Mouse (Mus musculus): ENCODE data around the gene Prkar1b. TPM values are rescaled to one million over a fixed set of nuclear protein-coding genes. Genes with fewer than 3 reads are reported as not detected.

The Prkar1b gene
- polyA plus RNA-seq, 1 experiment from 2014 or later: 9.4 TPM

DNA sequence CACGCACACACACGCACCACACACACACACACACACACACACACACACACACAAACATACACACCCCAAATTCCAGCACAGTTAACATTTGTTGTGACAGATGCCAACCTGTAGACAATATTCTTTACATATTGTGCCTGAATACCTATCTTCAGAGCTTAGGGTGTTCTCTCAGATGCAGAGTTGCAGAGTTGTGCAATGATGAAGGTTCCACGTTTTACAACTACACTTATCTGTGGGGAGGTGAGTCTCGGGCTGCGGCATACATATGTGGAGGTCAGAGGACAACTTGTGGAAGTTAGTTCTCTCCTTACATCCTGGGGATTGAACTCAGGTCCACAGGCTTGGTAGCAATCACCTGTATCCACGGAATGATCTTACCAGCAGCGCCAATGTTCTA lies 34.3 kb downstream of the Prkar1b start:
- no peak for DNase-seq (ENCODE audit: low spot score)
- 90% methylated on average over 7 of the region's 7 CpGs for WGBS

DNA sequence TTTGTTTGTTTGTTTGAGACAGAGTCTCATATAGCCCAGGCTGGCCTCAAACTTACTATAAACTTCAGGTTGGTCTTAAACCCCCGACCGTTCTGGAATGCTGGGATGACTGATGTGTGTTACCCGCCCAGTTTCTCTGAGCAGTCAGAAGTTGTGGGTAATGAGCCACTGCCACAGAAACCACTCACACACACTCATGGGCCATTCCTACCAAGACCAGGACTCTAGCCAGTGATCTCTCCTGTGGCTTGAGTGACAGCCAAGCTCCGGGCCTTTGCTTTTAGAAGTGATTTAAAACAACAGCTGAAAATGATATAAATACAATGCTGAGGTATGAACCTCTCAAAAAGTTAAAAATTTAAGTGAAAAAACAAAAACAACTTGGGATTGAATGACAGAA lies 34.9 kb downstream of the Prkar1b start:
- no peak for DNase-seq (ENCODE audit: low spot score)
- Histone ChIP-seq H3K27me3 (ENCODE audit: low read depth, poor library complexity, severe bottlenecking) (no peaks in the 10 kb centered on the region), H3K36me3 (no peaks in the 10 kb centered on the region), H3K4me1 (peaks cover 5% of the 10 kb centered on the region; the same call in 1 of the 2 replicates), H3K27ac (replicated peaks) (no peak overlapping the region), H3K4me3 (no peak overlapping the region), H3K9me3 (replicated peaks) (no peaks in the 10 kb centered on the region)
- WGBS: 88% methylated on average over 4 of the region's 4 CpGs

More for the DNA sequence above, 34.3 kb downstream of the Prkar1b start:
- H3K9me3 ChIP-seq (replicated peaks): no peaks in the 10 kb centered on the region
- peaks cover 5% of the 10 kb centered on the region; the same call in 1 of the 2 replicates for H3K4me1 ChIP-seq
- H3K27me3 ChIP-seq (ENCODE audit: low read depth, poor library complexity, severe bottlenecking): no peaks in the 10 kb centered on the region
- no peak overlapping the region for H3K4me3 ChIP-seq
- H3K27ac ChIP-seq (replicated peaks): no peak overlapping the region
- no peaks in the 10 kb centered on the region for H3K36me3 ChIP-seq

DNA sequence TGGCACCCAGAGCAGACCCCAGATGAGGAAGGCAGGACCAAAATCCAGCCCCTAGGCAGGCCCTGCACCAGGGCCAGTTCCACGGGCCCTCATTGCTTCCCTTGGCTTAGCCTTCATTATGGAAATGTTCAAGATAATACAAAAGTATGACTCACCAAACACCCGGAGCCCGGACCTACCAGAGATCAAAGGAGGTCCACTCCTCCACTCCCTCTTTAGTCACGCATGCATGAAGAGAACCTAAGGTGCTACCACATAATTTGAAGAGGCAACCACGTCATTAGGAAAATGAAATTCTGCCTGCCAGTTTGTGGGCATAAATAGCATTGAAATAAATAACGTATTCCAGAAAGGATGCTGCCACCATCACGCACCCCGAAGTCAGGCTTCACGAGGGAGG lies 37.4 kb downstream of the Prkar1b start:
- Histone ChIP-seq H3K9me3 (replicated peaks) (no peaks in the 10 kb centered on the region), H3K4me1 (peaks cover 5% of the 10 kb centered on the region; the same call in 1 of the 2 replicates), H3K4me3 (no peak overlapping the region), H3K27ac (replicated peaks) (no peak overlapping the region), H3K36me3 (no peaks in the 10 kb centered on the region), H3K27me3 (ENCODE audit: low read depth, poor library complexity, severe bottlenecking) (no peaks in the 10 kb centered on the region)
- no peak for DNase-seq (ENCODE audit: low spot score)
- WGBS: 86% methylated on average over 9 of the region's 9 CpGs

DNA sequence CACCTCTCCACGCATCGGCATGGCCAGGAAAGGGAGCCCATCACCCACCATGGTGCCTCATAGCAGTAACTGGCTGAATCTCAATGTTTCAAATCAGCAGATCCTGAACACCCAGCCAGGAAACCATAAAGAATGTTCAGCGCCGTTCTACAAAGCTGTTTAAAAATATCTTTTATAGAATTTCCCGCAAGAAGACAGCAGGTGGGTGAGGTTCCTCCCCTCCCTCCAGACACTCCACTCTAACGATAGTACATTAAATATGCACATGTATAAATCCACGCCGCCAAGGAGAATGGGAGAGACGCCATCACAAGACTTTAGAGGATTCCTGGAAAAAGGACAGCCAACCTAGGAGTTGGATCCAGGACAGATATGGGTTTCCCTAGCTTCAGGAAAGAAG lies 37.8 kb downstream of the Prkar1b start:
- Histone ChIP-seq H3K9me3 (replicated peaks) (no peaks in the 10 kb centered on the region), H3K27me3 (ENCODE audit: low read depth, poor library complexity, severe bottlenecking) (no peaks in the 10 kb centered on the region), H3K4me1 (peaks cover 5% of the 10 kb centered on the region; the same call in 1 of the 2 replicates), H3K36me3 (no peaks in the 10 kb centered on the region), H3K27ac (replicated peaks) (no peak overlapping the region), H3K4me3 (no peak overlapping the region)
- DNase-seq (ENCODE audit: low spot score): no peak
- 92% methylated on average over 9 of the region's 9 CpGs for WGBS

DNA sequence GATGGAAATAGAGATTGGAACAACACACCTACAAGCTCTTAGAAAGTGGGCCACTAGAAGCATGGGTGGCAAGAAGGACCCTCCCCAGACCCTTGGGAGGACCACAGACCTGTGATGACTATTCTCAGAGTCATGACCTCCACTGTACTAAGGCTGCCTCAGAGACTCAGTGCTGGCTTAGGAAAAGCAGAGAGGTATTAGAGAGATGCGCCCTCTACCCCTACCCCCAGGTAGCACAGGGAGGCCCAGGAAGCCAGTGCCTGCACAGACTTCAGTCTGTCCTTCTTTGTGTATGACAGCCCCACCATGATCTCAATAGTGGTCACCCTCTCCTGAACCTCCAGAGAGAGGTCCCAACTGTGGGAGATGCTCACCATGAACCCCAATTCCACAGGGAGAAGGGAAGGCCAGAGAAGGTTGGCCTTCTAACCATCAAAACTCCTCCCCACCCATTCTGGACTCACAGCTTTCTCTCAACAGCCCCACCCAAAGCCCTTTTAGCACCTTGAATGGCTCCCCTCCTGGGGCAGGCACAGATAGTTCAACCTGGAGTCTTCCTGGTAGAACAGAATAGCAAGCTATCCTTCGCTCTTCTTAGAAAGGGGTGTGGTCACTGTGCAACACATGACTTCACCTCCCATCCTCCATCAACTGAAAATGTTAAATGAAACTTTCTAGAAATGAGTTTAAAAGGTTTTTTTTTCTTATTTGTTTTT lies 39.5 kb downstream of the Prkar1b start:
- H3K9me3 ChIP-seq (replicated peaks): no peaks in the 10 kb centered on the region
- H3K27ac ChIP-seq (replicated peaks): no peak overlapping the region
- no peaks in the 10 kb centered on the region for H3K36me3 ChIP-seq
- 82% methylated on average over 2 of the region's 2 CpGs for WGBS
- H3K4me3 ChIP-seq: no peak overlapping the region
- no peak for DNase-seq (ENCODE audit: low spot score)
- H3K27me3 ChIP-seq (ENCODE audit: low read depth, poor library complexity, severe bottlenecking): no peaks in the 10 kb centered on the region
- H3K4me1 ChIP-seq: peaks cover 5% of the 10 kb centered on the region; the same call in 1 of the 2 replicates

DNA sequence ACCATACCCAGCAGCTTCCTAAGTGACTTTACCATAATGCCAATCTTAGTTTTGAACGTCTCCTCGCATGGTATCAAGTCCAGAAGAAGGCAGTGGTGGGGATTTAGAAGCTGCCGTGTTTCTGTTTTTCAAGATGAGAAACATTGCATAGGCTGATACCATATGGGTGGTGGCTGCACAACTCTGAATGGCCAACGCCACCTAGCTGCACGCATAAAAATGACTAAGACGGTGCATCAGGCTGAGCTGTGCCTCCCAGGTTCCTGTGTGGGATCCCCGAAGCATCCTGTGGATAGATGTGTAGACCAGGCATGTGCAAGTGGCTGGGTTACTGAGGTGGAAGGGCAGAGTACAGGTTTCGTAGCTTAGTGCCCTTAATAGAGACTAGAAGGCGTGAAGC lies 42.0 kb downstream of the Prkar1b start:
- DNase-seq (ENCODE audit: low spot score): no peak
- Histone ChIP-seq H3K4me1 (peaks cover 5% of the 10 kb centered on the region; the same call in 1 of the 2 replicates), H3K4me3 (no peak overlapping the region), H3K9me3 (replicated peaks) (no peaks in the 10 kb centered on the region), H3K27me3 (ENCODE audit: low read depth, poor library complexity, severe bottlenecking) (no peaks in the 10 kb centered on the region), H3K36me3 (no peaks in the 10 kb centered on the region), H3K27ac (replicated peaks) (no peak overlapping the region)
- WGBS: 82% methylated on average over 9 of the region's 9 CpGs

DNA sequence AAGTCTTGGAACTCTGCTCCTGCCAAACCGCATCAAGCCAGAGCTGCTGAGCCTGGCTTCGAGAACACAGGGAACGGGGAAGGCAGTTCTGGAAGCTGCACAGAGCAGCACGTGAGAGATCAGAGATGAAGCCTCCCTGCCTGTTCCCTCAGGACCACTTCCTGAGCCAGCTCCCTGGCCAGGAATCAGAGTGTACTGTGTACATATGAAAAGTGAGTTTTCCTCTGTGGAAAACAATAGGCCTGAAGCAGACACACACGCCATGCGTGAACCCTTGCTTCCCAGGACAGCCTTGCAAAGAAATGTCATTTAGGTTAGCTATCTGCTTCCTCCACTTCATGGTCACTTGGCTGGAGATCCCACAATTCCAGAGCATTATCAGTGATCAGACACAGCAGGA lies 48.0 kb downstream of the Prkar1b start:
- H3K27me3 ChIP-seq (ENCODE audit: low read depth, poor library complexity, severe bottlenecking): no peaks in the 10 kb centered on the region
- H3K36me3 ChIP-seq: no peaks in the 10 kb centered on the region
- H3K9me3 ChIP-seq (replicated peaks): no peaks in the 10 kb centered on the region
- 83% methylated on average over 6 of the region's 6 CpGs for WGBS
- DNase-seq (ENCODE audit: low spot score): no peak
- no peak overlapping the region for H3K27ac ChIP-seq (replicated peaks)
- H3K4me3 ChIP-seq: no peak overlapping the region
- no peaks in the 10 kb centered on the region for H3K4me1 ChIP-seq

DNA sequence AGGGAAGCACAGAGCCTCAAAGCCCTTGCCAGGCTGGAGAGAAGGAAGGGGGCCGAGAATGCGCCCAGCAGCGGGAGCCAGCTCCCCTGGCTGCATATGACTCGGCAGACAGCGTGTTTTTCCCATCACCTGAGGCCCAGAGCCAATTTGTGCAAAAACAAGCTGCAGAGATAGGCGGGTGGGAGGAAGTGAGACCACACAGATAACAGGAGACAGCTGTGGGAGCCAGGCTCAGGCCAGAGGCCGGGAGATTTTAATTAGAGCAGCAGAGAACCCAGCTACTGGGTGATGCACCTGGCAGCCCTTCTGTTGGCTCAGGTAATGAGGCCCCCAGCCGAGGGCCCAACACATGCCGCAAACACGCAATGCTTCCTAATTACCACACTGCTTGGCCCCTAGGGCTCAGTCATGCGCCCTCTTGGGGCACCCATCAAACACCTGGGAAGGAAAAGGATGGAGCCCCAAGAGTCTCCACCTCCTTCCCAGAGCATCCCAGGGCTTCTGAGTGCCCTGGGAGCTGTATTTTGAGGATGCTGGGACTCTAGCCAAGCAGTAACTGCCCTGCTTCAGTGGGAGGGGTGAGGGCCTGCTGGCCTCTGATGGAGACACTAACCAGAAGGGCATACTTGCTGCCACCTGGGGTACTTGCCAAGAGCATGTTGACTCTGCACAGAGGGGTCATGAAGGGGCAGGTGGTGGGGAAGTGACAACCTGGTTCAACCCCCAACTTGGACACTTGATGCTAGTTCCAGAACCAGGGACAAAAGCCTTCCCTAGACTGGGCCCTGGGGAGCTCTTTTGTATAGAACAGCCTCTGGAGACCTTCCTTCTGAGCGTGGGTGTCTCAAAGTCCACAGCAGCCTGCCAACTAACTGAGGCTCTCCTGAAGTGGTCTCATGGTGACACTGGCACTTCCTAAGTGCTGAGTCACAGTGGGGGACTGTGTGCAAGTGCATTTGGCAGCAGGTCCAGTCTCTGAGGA lies 50.5 kb downstream of the Prkar1b start:
- H3K4me3 ChIP-seq: no peak overlapping the region
- 54% methylated on average over 12 of the region's 12 CpGs for WGBS
- peaks cover 10% of the 10 kb centered on the region for H3K4me1 ChIP-seq
- no peak for DNase-seq (ENCODE audit: low spot score)
- no peaks in the 10 kb centered on the region for H3K36me3 ChIP-seq
- no peaks in the 10 kb centered on the region for H3K27me3 ChIP-seq (ENCODE audit: low read depth, poor library complexity, severe bottlenecking)
- no peaks in the 10 kb centered on the region for H3K9me3 ChIP-seq (replicated peaks)
- no peak overlapping the region for H3K27ac ChIP-seq (replicated peaks)

DNA sequence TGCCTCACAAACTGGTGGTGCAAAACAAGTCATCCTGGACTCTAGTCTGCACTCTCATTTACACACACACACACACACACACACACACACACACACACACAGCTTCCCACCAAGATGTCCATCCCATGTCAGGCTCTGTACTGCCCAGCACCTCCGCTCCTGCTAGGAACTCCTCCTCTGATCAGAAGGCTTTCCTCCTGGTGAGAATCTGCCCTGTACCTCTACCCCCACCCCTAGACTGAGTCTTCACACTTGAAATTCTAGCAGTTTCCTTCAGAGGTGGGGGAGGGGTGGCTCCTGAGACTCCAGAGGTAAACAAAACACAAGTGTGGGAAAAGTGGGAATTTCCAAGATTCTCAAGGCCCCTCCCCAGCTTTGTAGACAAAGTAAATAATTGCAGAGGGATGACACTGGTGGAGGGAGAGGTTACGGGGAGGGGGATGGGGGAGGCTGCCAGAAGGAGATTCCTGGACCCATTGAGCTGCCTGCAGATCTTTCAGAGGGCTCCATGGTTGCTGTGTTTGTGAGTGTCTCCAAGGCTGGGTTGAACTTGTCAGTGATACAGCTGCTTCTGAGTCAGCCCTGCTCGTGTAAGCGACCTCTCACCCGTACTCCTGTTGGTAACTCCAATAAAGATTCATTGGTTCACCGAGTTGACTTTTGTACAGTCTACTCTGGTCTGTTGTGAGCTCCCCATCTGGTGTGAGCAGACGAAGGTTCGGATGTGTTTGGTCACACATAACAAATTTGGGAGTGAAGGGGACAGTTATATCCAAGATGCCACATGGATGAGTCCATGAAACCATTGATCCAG lies 54.3 kb downstream of the Prkar1b start:
- Histone ChIP-seq H3K4me1 (peaks cover 13% of the 10 kb centered on the region), H3K4me3 (no peak overlapping the region), H3K36me3 (no peaks in the 10 kb centered on the region), H3K27ac (replicated peaks) (peak overlapping the region; percentile 18; the same call in 1 of the 2 replicates), H3K27me3 (ENCODE audit: low read depth, poor library complexity, severe bottlenecking) (no peaks in the 10 kb centered on the region), H3K9me3 (replicated peaks) (no peaks in the 10 kb centered on the region)
- WGBS: 74% methylated on average over 8 of the region's 8 CpGs
- no peak for DNase-seq (ENCODE audit: low spot score)

DNA sequence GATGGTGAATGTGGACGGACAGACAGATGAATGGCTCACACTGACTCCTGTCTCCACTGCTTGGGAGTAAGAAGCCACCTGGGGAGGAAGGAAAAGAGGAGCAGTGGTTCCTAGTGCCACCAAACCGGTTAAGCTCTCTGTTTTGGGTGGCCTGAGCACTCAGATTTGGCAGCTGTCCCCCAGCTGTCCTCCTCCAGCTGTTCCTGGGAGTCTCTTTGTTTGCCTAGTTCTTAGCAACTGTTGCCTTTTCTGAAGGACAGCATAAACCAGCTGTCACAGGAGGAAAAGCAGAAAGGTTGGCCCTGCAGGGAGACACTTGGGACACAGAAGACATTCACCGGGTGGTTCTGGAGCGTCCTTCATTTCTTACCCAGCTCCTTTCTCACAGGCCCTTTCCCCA lies 56.3 kb downstream of the Prkar1b start:
- no peak overlapping the region for H3K4me3 ChIP-seq
- 79% methylated on average over 4 of the region's 4 CpGs for WGBS
- H3K36me3 ChIP-seq: no peaks in the 10 kb centered on the region
- no peaks in the 10 kb centered on the region for H3K27me3 ChIP-seq (ENCODE audit: low read depth, poor library complexity, severe bottlenecking)
- peaks cover 13% of the 10 kb centered on the region for H3K4me1 ChIP-seq
- no peak for DNase-seq (ENCODE audit: low spot score)
- H3K27ac ChIP-seq (replicated peaks): no peak overlapping the region
- no peaks in the 10 kb centered on the region for H3K9me3 ChIP-seq (replicated peaks)

DNA sequence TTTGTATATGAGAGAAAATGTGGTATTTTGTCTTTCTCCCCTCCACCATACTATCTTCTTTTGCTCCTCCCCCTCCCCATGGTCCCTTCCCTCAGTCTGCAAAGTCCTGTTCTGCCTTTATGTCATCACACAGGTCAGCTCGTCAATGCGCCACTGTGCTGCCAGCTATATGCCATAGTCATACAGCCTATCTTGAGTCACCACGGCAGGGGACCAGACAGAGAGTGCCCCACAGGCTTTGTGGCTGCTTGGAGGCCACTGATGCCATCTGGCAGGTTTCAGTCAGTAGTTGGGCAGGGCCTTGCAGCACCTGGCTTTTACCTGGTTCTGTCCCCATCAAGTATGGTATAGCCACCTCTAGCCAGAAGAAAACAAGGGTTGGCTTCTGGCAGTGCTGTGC lies 58.1 kb downstream of the Prkar1b start:
- 88% methylated on average over 3 of the region's 3 CpGs for WGBS
- Histone ChIP-seq H3K36me3 (no peaks in the 10 kb centered on the region), H3K4me1 (peaks cover 13% of the 10 kb centered on the region), H3K27ac (replicated peaks) (no peak overlapping the region), H3K4me3 (no peak overlapping the region), H3K27me3 (ENCODE audit: low read depth, poor library complexity, severe bottlenecking) (no peaks in the 10 kb centered on the region), H3K9me3 (replicated peaks) (no peaks in the 10 kb centered on the region)
- DNase-seq (ENCODE audit: low spot score): no peak

DNA sequence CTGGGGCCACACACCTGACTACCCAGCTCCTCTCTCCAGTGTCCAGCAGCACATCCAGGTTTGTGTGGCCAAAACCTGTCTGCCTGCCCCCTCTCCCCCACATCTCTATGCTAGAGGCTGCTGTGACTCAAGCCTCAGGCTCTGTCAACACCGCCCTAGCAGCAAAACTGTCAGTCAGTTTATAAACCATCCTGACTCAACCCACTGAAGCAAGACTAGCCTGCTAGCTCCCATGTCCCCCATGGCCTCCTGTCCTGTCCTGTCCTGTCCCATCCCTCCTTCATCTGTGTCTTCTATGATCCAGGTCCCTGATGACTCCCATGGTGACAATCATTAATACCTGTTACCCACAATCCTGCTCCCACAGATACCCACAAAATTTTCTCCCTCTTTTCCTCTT lies 59.6 kb downstream of the Prkar1b start:
- Histone ChIP-seq H3K27me3 (ENCODE audit: low read depth, poor library complexity, severe bottlenecking) (no peaks in the 10 kb centered on the region), H3K36me3 (no peaks in the 10 kb centered on the region)
- no peak for DNase-seq (ENCODE audit: low spot score)

More for the DNA sequence above, 59.6 kb downstream of the Prkar1b start:
- H3K9me3 ChIP-seq (replicated peaks): no peaks in the 10 kb centered on the region
- 53% methylated on average over 1 of the region's 1 CpGs for WGBS
- H3K4me3 ChIP-seq: no peak overlapping the region
- peaks cover 3% of the 10 kb centered on the region; the same call in 1 of the 2 replicates for H3K4me1 ChIP-seq
- no peak overlapping the region for H3K27ac ChIP-seq (replicated peaks)

Measured in midbrain, embryonic 10.5 days (tissue).